Mouse (Mus musculus) left cerebral cortex, postnatal 25 days (tissue): ENCODE measurements around the gene Camk2g. TPM values are rescaled to one million over a fixed set of nuclear protein-coding genes. Genes with fewer than 3 reads are reported as not detected.
A peak's percentile ranks its signal among the peaks of the same experiment; 100 is the strongest.

Source experiments
- DNase-seq, 2 experiments: peaks; one replicate each; pipeline ENCODE4 v3.0.0; 2022; ENCODE audit warnings: low spot score in 2 of 2, mixed read lengths in 1 of 2
- intact Hi-C: fragments of 180-260 bp; cut with DNase I; formaldehyde crosslinking; loops from one replicate; pipeline ENCODE4 v1.15.1; 2025
- total RNA-seq, 2 experiments: library from RNA; stranded (reverse); gene quantifications; 2 replicates each; pipeline ENCODE4 v1.2.3; 2021

Gene Camk2g
- 100 to 1,000 TPM; 292 to 312 TPM for total RNA-seq

GRCm38 (mm10) chr14:20793758-20794531 is at the start of gene Camk2g:
Gene Camk2g, minus strand, starts transcription at chr14:20794088.
- peak; percentile 70 to 78 for DNase-seq
- intact Hi-C loops = loop anchor here (5.0 kb wide), 1 partner anchor 37 kb away; no protein-coding TSS in a partner anchor

GRCm38 (mm10) chr14:20842629-20843028 is 48.7 kb upstream of the Camk2g start:
- intact Hi-C loops = no loop called here
- no peak for DNase-seq

- no peak for DNase-seq
- intact Hi-C loops = no loop called here
Measured at GRCm38 (mm10) chr14:20841526-20841925, 47.6 kb upstream of the Camk2g start.

GRCm38 (mm10) chr14:20837681-20838080 is 43.8 kb upstream of the Camk2g start:
- DNase-seq = no peak
- intact Hi-C loops = no loop called here

GRCm38 (mm10) chr14:20836905-20837376 is 43.1 kb upstream of the Camk2g start:
- no peak for DNase-seq
- intact Hi-C loops = no loop called here

GRCm38 (mm10) chr14:20836171-20836904 is 42.5 kb upstream of the Camk2g start, which contains the start of gene Plau:
Gene Plau, plus strand, starts transcription at chr14:20836660.
- intact Hi-C loops = no loop called here
- peak; percentile 28 to 55 for DNase-seq

- peak in 1 of 2 experiments; percentile 39 for DNase-seq
- intact Hi-C loops = no loop called here
Measured at GRCm38 (mm10) chr14:20834136-20834535, 40.2 kb upstream of the Camk2g start.

GRCm38 (mm10) chr14:20833525-20833924 is 39.6 kb upstream of the Camk2g start:
- peak in 1 of 2 experiments; percentile 57 for DNase-seq
- intact Hi-C loops = no loop called here

- peak in 1 of 2 experiments; percentile 71 for DNase-seq
- intact Hi-C loops = no loop called here
Measured at GRCm38 (mm10) chr14:20831915-20832314, 38.0 kb upstream of the Camk2g start.

- DNase-seq = peak in 1 of 2 experiments; percentile 70
- intact Hi-C loops = no loop called here
Measured at GRCm38 (mm10) chr14:20831141-20831910, 37.4 kb upstream of the Camk2g start.

GRCm38 (mm10) chr14:20829523-20830366 is 35.9 kb upstream of the Camk2g start:
- intact Hi-C loops = no loop called here

GRCm38 (mm10) chr14:20828524-20828923 is 34.6 kb upstream of the Camk2g start:
- no peak for DNase-seq
- intact Hi-C loops = no loop called here

More at GRCm38 (mm10) chr14:20829523-20830366, 35.9 kb upstream of the Camk2g start:
- DNase-seq = no peak

GRCm38 (mm10) chr14:20827491-20827890 is 33.6 kb upstream of the Camk2g start:
- intact Hi-C loops = no loop called here
- no peak for DNase-seq

- intact Hi-C loops = no loop called here
- no peak for DNase-seq
Measured at GRCm38 (mm10) chr14:20827061-20827460, 33.2 kb upstream of the Camk2g start.

GRCm38 (mm10) chr14:20825516-20825915 is 31.6 kb upstream of the Camk2g start:
- intact Hi-C loops = no loop called here
- peak in 1 of 2 experiments; percentile 63 for DNase-seq

- intact Hi-C loops = no loop called here
- no peak for DNase-seq
Measured at GRCm38 (mm10) chr14:20824517-20824916, 30.6 kb upstream of the Camk2g start.

- DNase-seq = peak in 1 of 2 experiments; percentile 62
- intact Hi-C loops = no loop called here
Measured at GRCm38 (mm10) chr14:20815448-20815847, 21.6 kb upstream of the Camk2g start.

- intact Hi-C loops = no loop called here
- DNase-seq = no peak
Measured at GRCm38 (mm10) chr14:20811779-20812406, 18.0 kb upstream of the Camk2g start.
